Mouse (Mus musculus) liver, adult 2 months (tissue): Measurements from ENCODE around the gene Kcnt2. TPM values are rescaled to one million over a fixed set of nuclear protein-coding genes. Genes with fewer than 3 reads are reported as not detected.
A peak's percentile ranks its signal among the peaks of the same experiment; 100 is the strongest.

Source experiments
- DNase-seq: peaks from one replicate; pipeline ENCODE4 v3.0.0-alpha.2; 2011; ENCODE audit warnings: low read depth, low spot score; ENCODE audit errors: extremely low read depth
- H3K27ac ChIP-seq: fragments of 200-500 bp; replicated peaks from 2 replicates; pipeline ENCODE4 v1.5.1; 2012; ENCODE audit warnings: low read depth, mild to moderate bottlenecking, control low read depth, inconsistent platforms, low read length; ENCODE audit not compliant: insufficient read depth
- H3K27me3 ChIP-seq: fragments of 200-500 bp; 2 replicates; pipeline ENCODE4 v1.6.1; 2012; ENCODE audit warnings: mild to moderate bottlenecking, moderate library complexity, low read length, inconsistent platforms; ENCODE audit not compliant: control insufficient read depth, insufficient read depth
- H3K36me3 ChIP-seq: fragments of 200-500 bp; 2 replicates; pipeline ENCODE4 v1.6.1; 2012; ENCODE audit warnings: low read length, inconsistent platforms; ENCODE audit not compliant: control insufficient read depth, insufficient read depth
- H3K4me1 ChIP-seq: fragments of 200-500 bp; 2 replicates; pipeline ENCODE4 v1.6.1; 2011; ENCODE audit warnings: low read length; ENCODE audit not compliant: control insufficient read depth, insufficient read depth
- H3K4me3 ChIP-seq: fragments of 200-500 bp; 2 replicates; pipeline ENCODE4 v1.5.1; 2011; ENCODE audit warnings: low read depth, mild to moderate bottlenecking, control low read depth, low read length, moderate library complexity; ENCODE audit not compliant: insufficient read depth
- H3K79me2 ChIP-seq: fragments of 200-500 bp; 2 replicates; pipeline ENCODE4 v1.6.1; 2012; ENCODE audit warnings: inconsistent platforms, mild to moderate bottlenecking, low read length, moderate library complexity; ENCODE audit not compliant: control insufficient read depth, insufficient read depth
- H3K9ac ChIP-seq: fragments of 200-500 bp; 2 replicates; pipeline ENCODE4 v1.6.1; 2012; ENCODE audit warnings: low read depth, mild to moderate bottlenecking, control low read depth, inconsistent platforms, low read length
- CTCF ChIP-seq: fragments of 200-500 bp; IDR thresholded peaks from 2 replicates; pipeline ENCODE4 v1.5.1; 2011; ENCODE audit warnings: low read depth, low read length, control low read depth
- POLR2A ChIP-seq: fragments of 200-500 bp; IDR thresholded peaks from 2 replicates; pipeline ENCODE4 v1.6.1; 2011; ENCODE audit warnings: low read length, control low read depth; ENCODE audit not compliant: insufficient read depth; ENCODE audit errors: extremely low read depth
- WGBS: fragments of 180-500 bp; shearing (Covaris S2); methylation state at CpG from one replicate; pipeline ENCODE4 v1.1.7; 2018; 5-methylcytosine and 5-hydroxymethylcytosine counted together
- polyA plus RNA-seq: library from polyadenylated mRNA; depleted of rRNA; stranded (reverse); fragments of >200 nt; gene quantifications from 2 replicates; pipeline ENCODE4 v1.2.3, GENCODE M21; 2012
- total RNA-seq: library from RNA; depleted of rRNA; stranded (reverse); fragments of >200 nt; gene quantifications from 2 replicates; pipeline ENCODE4 v1.2.3, GENCODE M21; 2014

Kcnt2 gene
- total and polyA plus RNA-seq, 2 experiments: 0.18 to 0.83 TPM

DNA sequence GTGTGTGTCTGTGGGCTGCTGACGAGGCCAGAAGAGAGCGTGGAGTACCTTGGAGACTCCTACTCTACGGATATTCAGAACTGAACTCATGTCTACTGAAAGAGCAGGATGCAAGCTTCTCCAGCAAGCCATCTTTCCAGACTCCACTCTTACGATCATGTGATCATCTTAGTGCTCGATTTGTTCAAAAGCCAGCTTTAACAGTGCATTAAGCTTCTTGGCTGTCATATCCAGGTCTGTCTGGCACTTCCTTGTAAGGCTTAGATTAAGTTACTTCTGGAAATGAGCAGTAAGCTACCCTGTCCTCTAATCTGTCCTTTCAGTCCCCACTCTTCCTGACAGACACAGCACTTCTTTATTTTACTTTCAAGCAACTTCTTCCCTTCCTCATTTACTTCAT, 20.1 kb downstream of the Kcnt2 start:
- H3K27ac ChIP-seq: peak overlapping the region; percentile 87
- no peak overlapping the region for H3K4me3 ChIP-seq
- no peaks in the 10 kb centered on the region for H3K36me3 ChIP-seq
- WGBS: 57% methylated on average over 5 of the region's 5 CpGs
- H3K9ac ChIP-seq: no peak overlapping the region
- TF ChIP-seq POLR2A (no peak), CTCF (no peak)
- peak; percentile 56 for DNase-seq
- H3K27me3 ChIP-seq: no peaks in the 10 kb centered on the region
- peaks cover 17% of the 10 kb centered on the region for H3K4me1 ChIP-seq
- no peaks in the 10 kb centered on the region for H3K79me2 ChIP-seq

- H3K4me3 ChIP-seq: peak overlapping the region; percentile 29; the same call in 1 of the 2 replicates
- TF ChIP-seq POLR2A: no peak
- TF ChIP-seq CTCF: no peak
- peak overlapping the region; percentile 96 for H3K27ac ChIP-seq
- peaks cover 17% of the 10 kb centered on the region for H3K4me1 ChIP-seq
- no peaks in the 10 kb centered on the region for H3K36me3 ChIP-seq
- no peaks in the 10 kb centered on the region for H3K79me2 ChIP-seq
- WGBS: 15% methylated on average over 8 of the region's 8 CpGs
- DNase-seq: peak; percentile 90
- peak overlapping the region; percentile 58; the same call in 1 of the 2 replicates for H3K9ac ChIP-seq
- H3K27me3 ChIP-seq: no peaks in the 10 kb centered on the region
Measured at GRCm38 (mm10) chr1:140266643-140267286, 20.8 kb downstream of the Kcnt2 start.

GRCm38 (mm10) chr1:140267288-140267687, 21.3 kb downstream of the Kcnt2 start:
- Histone ChIP-seq H3K79me2 (no peaks in the 10 kb centered on the region), H3K4me1 (peaks cover 17% of the 10 kb centered on the region), H3K27me3 (no peaks in the 10 kb centered on the region), H3K36me3 (no peaks in the 10 kb centered on the region), H3K27ac (peak overlapping the region; percentile 96), H3K4me3 (no peak overlapping the region), H3K9ac (peak overlapping the region; percentile 53; the same call in 1 of the 2 replicates)
- WGBS: 38% methylated on average over 2 of the region's 2 CpGs
- no peak for DNase-seq
- TF ChIP-seq CTCF: no peak
- TF ChIP-seq POLR2A: no peak

- 93% methylated on average over 3 of the region's 3 CpGs for WGBS
- no peak for DNase-seq
Measured at GRCm38 (mm10) chr1:140273624-140274023, 27.7 kb downstream of the Kcnt2 start.

DNA sequence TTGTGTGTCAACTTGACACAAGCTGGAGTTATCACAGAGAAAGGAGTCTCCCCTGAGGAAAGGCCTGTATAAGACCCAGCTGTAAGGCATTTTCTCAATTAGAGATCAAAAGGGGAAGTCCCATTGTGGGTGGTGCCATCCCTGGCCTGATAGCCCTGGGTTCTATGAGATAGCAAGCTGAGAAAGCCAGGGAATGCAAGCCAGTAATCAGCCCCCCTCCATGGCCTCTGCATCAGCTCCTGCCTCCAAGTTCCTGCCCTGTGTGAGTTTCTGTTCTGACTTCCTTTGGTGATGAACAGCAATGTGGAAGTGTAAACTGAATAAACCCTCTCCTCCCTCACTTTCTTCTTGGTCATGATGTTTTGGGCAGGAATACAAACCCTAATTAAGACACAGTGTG, 29.9 kb downstream of the Kcnt2 start:
- TF ChIP-seq POLR2A: no peak
- TF ChIP-seq CTCF: no peak
- H3K27ac ChIP-seq: no peak overlapping the region
- no peaks in the 10 kb centered on the region for H3K27me3 ChIP-seq
- no peak for DNase-seq
- no peaks in the 10 kb centered on the region for H3K36me3 ChIP-seq
- no peak overlapping the region for H3K4me3 ChIP-seq
- no peaks in the 10 kb centered on the region for H3K79me2 ChIP-seq
- H3K9ac ChIP-seq: no peak overlapping the region
- no peaks in the 10 kb centered on the region for H3K4me1 ChIP-seq

More at GRCm38 (mm10) chr1:140273624-140274023, 27.7 kb downstream of the Kcnt2 start:
- Histone ChIP-seq H3K4me3 (no peak overlapping the region), H3K36me3 (no peaks in the 10 kb centered on the region), H3K27ac (no peak overlapping the region), H3K9ac (no peak overlapping the region), H3K4me1 (no peaks in the 10 kb centered on the region; the same call in 1 of the 2 replicates), H3K79me2 (no peaks in the 10 kb centered on the region), H3K27me3 (no peaks in the 10 kb centered on the region)
- no peak for TF ChIP-seq POLR2A
- no peak for TF ChIP-seq CTCF

- no peak overlapping the region for H3K27ac ChIP-seq
- H3K9ac ChIP-seq: no peak overlapping the region
- no peaks in the 10 kb centered on the region for H3K27me3 ChIP-seq
- DNase-seq: no peak
- no peak overlapping the region for H3K4me3 ChIP-seq
- no peaks in the 10 kb centered on the region for H3K4me1 ChIP-seq
- WGBS: 90% methylated on average over 3 of the region's 3 CpGs
- no peaks in the 10 kb centered on the region for H3K36me3 ChIP-seq
- TF ChIP-seq CTCF: no peak
- no peak for TF ChIP-seq POLR2A
- no peaks in the 10 kb centered on the region for H3K79me2 ChIP-seq
Measured at GRCm38 (mm10) chr1:140293140-140293539, 47.2 kb downstream of the Kcnt2 start.
